Mouse (Mus musculus): ENCODE data around the gene Odf3l1. TPM values are rescaled to one million over a fixed set of nuclear protein-coding genes. Genes with fewer than 3 reads are reported as not detected.

The Odf3l1 gene
- polyA plus RNA-seq, 1 experiment from 2014 or later: not detected

GRCm38 (mm10) chr9:56828841-56829240 is 35.6 kb downstream of the Odf3l1 start:
- no peaks in the 10 kb centered on the region for H3K36me3 ChIP-seq (ENCODE audit: control insufficient read depth, insufficient read depth)
- H3K4me1 ChIP-seq (ENCODE audit: control insufficient read depth, low read depth, low read length): no peaks in the 10 kb centered on the region
- H3K9ac ChIP-seq (ENCODE audit: low read depth, low read length): no peak overlapping the region
- H3K27ac ChIP-seq (ENCODE audit: low read length): no peak overlapping the region
- H3K9me3 ChIP-seq (replicated peaks; ENCODE audit: control insufficient read depth, low read length): no peaks in the 10 kb centered on the region
- no peak for ATAC-seq (ENCODE audit: low read depth)
- H3K4me2 ChIP-seq (ENCODE audit: low read depth, low read length): no peak overlapping the region
- H3K27me3 ChIP-seq (ENCODE audit: control insufficient read depth, insufficient read depth, low read depth, low read length): peaks cover 11% of the 10 kb centered on the region
- 61% methylated on average over 6 of the region's 6 CpGs for WGBS (ENCODE audit: insufficient replicate concordance)
- no peak overlapping the region for H3K4me3 ChIP-seq (ENCODE audit: low read depth, low read length)

GRCm38 (mm10) chr9:56828146-56828545 is 36.3 kb downstream of the Odf3l1 start:
- no peaks in the 10 kb centered on the region for H3K9me3 ChIP-seq (replicated peaks; ENCODE audit: control insufficient read depth, low read length)
- H3K27ac ChIP-seq (ENCODE audit: low read length): no peak overlapping the region
- no peak for ATAC-seq (ENCODE audit: low read depth)
- H3K36me3 ChIP-seq (ENCODE audit: control insufficient read depth, insufficient read depth): no peaks in the 10 kb centered on the region
- H3K27me3 ChIP-seq (ENCODE audit: control insufficient read depth, insufficient read depth, low read depth, low read length): peaks cover 9% of the 10 kb centered on the region
- H3K4me2 ChIP-seq (ENCODE audit: low read depth, low read length): no peak overlapping the region
- H3K4me1 ChIP-seq (ENCODE audit: control insufficient read depth, low read depth, low read length): no peaks in the 10 kb centered on the region
- 40% methylated on average over 9 of the region's 9 CpGs for WGBS (ENCODE audit: insufficient replicate concordance)
- H3K4me3 ChIP-seq (ENCODE audit: low read depth, low read length): no peak overlapping the region
- H3K9ac ChIP-seq (ENCODE audit: low read depth, low read length): no peak overlapping the region

- Histone ChIP-seq H3K9me3 (replicated peaks; ENCODE audit: control insufficient read depth, low read length) (no peaks in the 10 kb centered on the region), H3K27me3 (ENCODE audit: control insufficient read depth, insufficient read depth, low read depth, low read length) (peaks cover 9% of the 10 kb centered on the region), H3K27ac (ENCODE audit: low read length) (no peak overlapping the region), H3K4me1 (ENCODE audit: control insufficient read depth, low read depth, low read length) (no peaks in the 10 kb centered on the region), H3K36me3 (ENCODE audit: control insufficient read depth, insufficient read depth) (no peaks in the 10 kb centered on the region), H3K4me2 (ENCODE audit: low read depth, low read length) (no peak overlapping the region), H3K4me3 (ENCODE audit: low read depth, low read length) (no peak overlapping the region), H3K9ac (ENCODE audit: low read depth, low read length) (no peak overlapping the region)
- ATAC-seq (ENCODE audit: low read depth): no peak
- 16% methylated on average over 21 of the region's 21 CpGs for WGBS (ENCODE audit: insufficient replicate concordance)
These were observed 38.8 kb downstream of the Odf3l1 start for GRCm38 (mm10) chr9:56825476-56826213.

GRCm38 (mm10) chr9:56824900-56825299 is 39.6 kb downstream of the Odf3l1 start:
- no peaks in the 10 kb centered on the region for H3K4me1 ChIP-seq (ENCODE audit: control insufficient read depth, low read depth, low read length)
- no peak overlapping the region for H3K9ac ChIP-seq (ENCODE audit: low read depth, low read length)
- 5% methylated on average over 3 of the region's 3 CpGs for WGBS (ENCODE audit: insufficient replicate concordance)
- ATAC-seq (ENCODE audit: low read depth): no peak
- H3K27ac ChIP-seq (ENCODE audit: low read length): no peak overlapping the region
- no peak overlapping the region for H3K4me2 ChIP-seq (ENCODE audit: low read depth, low read length)
- no peak overlapping the region for H3K4me3 ChIP-seq (ENCODE audit: low read depth, low read length)
- no peaks in the 10 kb centered on the region for H3K36me3 ChIP-seq (ENCODE audit: control insufficient read depth, insufficient read depth)
- H3K9me3 ChIP-seq (replicated peaks; ENCODE audit: control insufficient read depth, low read length): no peaks in the 10 kb centered on the region
- H3K27me3 ChIP-seq (ENCODE audit: control insufficient read depth, insufficient read depth, low read depth, low read length): peaks cover 9% of the 10 kb centered on the region

GRCm38 (mm10) chr9:56810916-56811315 is 53.6 kb downstream of the Odf3l1 start:
- Histone ChIP-seq H3K36me3 (ENCODE audit: control insufficient read depth, insufficient read depth) (no peaks in the 10 kb centered on the region), H3K4me1 (ENCODE audit: control insufficient read depth, low read depth, low read length) (no peaks in the 10 kb centered on the region), H3K4me2 (ENCODE audit: low read depth, low read length) (no peak overlapping the region), H3K4me3 (ENCODE audit: low read depth, low read length) (no peak overlapping the region), H3K9ac (ENCODE audit: low read depth, low read length) (no peak overlapping the region), H3K9me3 (replicated peaks; ENCODE audit: control insufficient read depth, low read length) (no peaks in the 10 kb centered on the region; the same call in 1 of the 2 replicates), H3K27ac (ENCODE audit: low read length) (no peak overlapping the region), H3K27me3 (ENCODE audit: control insufficient read depth, insufficient read depth, low read depth, low read length) (no peaks in the 10 kb centered on the region)
- 42% methylated on average over 1 of the region's 1 CpGs for WGBS (ENCODE audit: insufficient replicate concordance)
- no peak for ATAC-seq (ENCODE audit: low read depth)

GRCm38 (mm10) chr9:56807990-56808389 is 56.5 kb downstream of the Odf3l1 start:
- H3K27ac ChIP-seq (ENCODE audit: low read length): no peak overlapping the region
- ATAC-seq (ENCODE audit: low read depth): no peak
- H3K4me2 ChIP-seq (ENCODE audit: low read depth, low read length): no peak overlapping the region
- no peak overlapping the region for H3K4me3 ChIP-seq (ENCODE audit: low read depth, low read length)
- no peaks in the 10 kb centered on the region; the same call in 1 of the 2 replicates for H3K9me3 ChIP-seq (replicated peaks; ENCODE audit: control insufficient read depth, low read length)
- no peak overlapping the region for H3K9ac ChIP-seq (ENCODE audit: low read depth, low read length)
- H3K4me1 ChIP-seq (ENCODE audit: control insufficient read depth, low read depth, low read length): no peaks in the 10 kb centered on the region
- WGBS (ENCODE audit: insufficient replicate concordance): 51% methylated on average over 6 of the region's 6 CpGs
- H3K27me3 ChIP-seq (ENCODE audit: control insufficient read depth, insufficient read depth, low read depth, low read length): no peaks in the 10 kb centered on the region
- H3K36me3 ChIP-seq (ENCODE audit: control insufficient read depth, insufficient read depth): no peaks in the 10 kb centered on the region

DNA sequence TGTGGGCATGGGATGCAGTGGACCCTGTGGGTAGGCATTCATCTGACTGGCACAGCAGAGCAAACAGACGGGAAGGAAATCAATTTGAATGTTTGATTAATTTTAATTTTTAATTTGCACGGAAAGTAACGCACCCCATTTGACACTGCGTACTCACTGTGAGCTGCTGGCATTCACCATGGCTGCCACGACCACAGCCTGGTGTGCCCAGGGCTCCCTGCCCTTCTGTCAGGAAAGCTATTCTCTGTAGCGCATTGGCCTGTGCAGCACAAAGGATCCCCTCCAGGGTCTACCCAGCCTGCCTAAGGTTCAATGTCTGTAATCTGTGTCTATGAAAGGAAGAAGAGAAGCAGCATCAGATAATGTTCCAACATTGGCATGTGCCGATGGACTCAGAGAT is 61.3 kb downstream of the Odf3l1 start:
- H3K9me3 ChIP-seq (replicated peaks; ENCODE audit: control insufficient read depth, low read length): no peaks in the 10 kb centered on the region
- no peak overlapping the region for H3K9ac ChIP-seq (ENCODE audit: low read depth, low read length)
- H3K4me3 ChIP-seq (ENCODE audit: low read depth, low read length): no peak overlapping the region
- no peaks in the 10 kb centered on the region for H3K4me1 ChIP-seq (ENCODE audit: control insufficient read depth, low read depth, low read length)
- no peak overlapping the region for H3K27ac ChIP-seq (ENCODE audit: low read length)
- ATAC-seq (ENCODE audit: low read depth): no peak
- no peaks in the 10 kb centered on the region for H3K36me3 ChIP-seq (ENCODE audit: control insufficient read depth, insufficient read depth)
- peaks cover 13% of the 10 kb centered on the region for H3K27me3 ChIP-seq (ENCODE audit: control insufficient read depth, insufficient read depth, low read depth, low read length)
- H3K4me2 ChIP-seq (ENCODE audit: low read depth, low read length): no peak overlapping the region
- 71% methylated on average over 7 of the region's 7 CpGs for WGBS (ENCODE audit: insufficient replicate concordance)

Other genes with a start within 250 kb of the Odf3l1 start
- 0.20 and 0.50 TPM in 2 replicates for gene Lingo1, start 68.2 kb downstream of the Odf3l1 start, polyA plus RNA-seq (2015; fragmentation: Nextera tagmentation; extraction: Ambion mirVana)
- 0.57 and 0.87 TPM in 2 replicates for gene Cspg4, start 354 bp upstream of the Odf3l1 start, polyA plus RNA-seq (2015; fragmentation: Nextera tagmentation; extraction: Ambion mirVana)
- 1.8 and 1.9 TPM in 2 replicates for gene Snx33, start 63.7 kb upstream of the Odf3l1 start, polyA plus RNA-seq (2015; fragmentation: Nextera tagmentation; extraction: Ambion mirVana)
- gene Imp3, start 72.8 kb upstream of the Odf3l1 start, polyA plus RNA-seq (2015; fragmentation: Nextera tagmentation; extraction: Ambion mirVana): 38.1 and 42.0 TPM in 2 replicates
- 7.1 and 7.8 TPM in 2 replicates for gene Snupn, start 86.2 kb upstream of the Odf3l1 start, polyA plus RNA-seq (2015; fragmentation: Nextera tagmentation; extraction: Ambion mirVana)
- 2.7 and 3.1 TPM in 2 replicates for gene Ptpn9, start 130.2 kb upstream of the Odf3l1 start, polyA plus RNA-seq (2015; fragmentation: Nextera tagmentation; extraction: Ambion mirVana)
- gene Sin3a, start 207.4 kb upstream of the Odf3l1 start, polyA plus RNA-seq (2015; fragmentation: Nextera tagmentation; extraction: Ambion mirVana): 13.4 and 14.5 TPM in 2 replicates